Mouse (Mus musculus) liver, embryonic 16.5 days (tissue): ENCODE measurements around the gene Slc24a3. TPM values are rescaled to one million over a fixed set of nuclear protein-coding genes. Genes with fewer than 3 reads are reported as not detected.

Experiments
- ATAC-seq: fragments of 200-750 bp; cut with Nextera tagmentation; 2 replicates; pipeline ENCODE4 v1.8.0; 2017; ENCODE audit warnings: low read depth, mild to moderate bottlenecking, moderate number of reproducible peaks, moderate library complexity
- H3K27ac ChIP-seq: fragments of 300-500 bp; sonication (generic); 2 replicates; pipeline ENCODE4 v1.5.1; 2014; ENCODE audit warnings: mild to moderate bottlenecking, low read length
- H3K27me3 ChIP-seq: fragments of 300-500 bp; sonication (generic); 2 replicates; pipeline ENCODE4 v1.6.1; 2014; ENCODE audit warnings: low read depth, low read length, mixed read lengths; ENCODE audit not compliant: control insufficient read depth, insufficient read depth
- H3K36me3 ChIP-seq: fragments of 300-500 bp; sonication (generic); 2 replicates; pipeline ENCODE4 v1.6.1; 2014; ENCODE audit warnings: mild to moderate bottlenecking; ENCODE audit not compliant: control insufficient read depth, insufficient read depth
- H3K4me1 ChIP-seq: fragments of 300-500 bp; sonication (generic); 2 replicates; pipeline ENCODE4 v1.6.1; 2014; ENCODE audit warnings: low read depth, low read length, mixed read lengths; ENCODE audit not compliant: control insufficient read depth
- H3K4me2 ChIP-seq: fragments of 300-500 bp; sonication (generic); 2 replicates; pipeline ENCODE4 v1.6.1; 2014; ENCODE audit warnings: low read depth, low read length, mixed read lengths
- H3K4me3 ChIP-seq: fragments of 300-500 bp; sonication (generic); 2 replicates; pipeline ENCODE4 v1.5.1; 2014; ENCODE audit warnings: low read depth, mild to moderate bottlenecking, low read length
- H3K9ac ChIP-seq: fragments of 300-500 bp; sonication (generic); 2 replicates; pipeline ENCODE4 v1.6.1; 2014; ENCODE audit warnings: low read depth, low read length
- H3K9me3 ChIP-seq: fragments of 300-500 bp; sonication (generic); replicated peaks from 2 replicates; pipeline ENCODE4 v1.6.1; 2016; ENCODE audit warnings: low read length; ENCODE audit not compliant: control insufficient read depth
- WGBS: fragments of 180-500 bp; shearing (Covaris S2); extraction: QIAGEN DNeasy Blood & Tissue Kit; methylation state at CpG from one replicate; pipeline ENCODE4 v1.1.7; 2014; ENCODE audit not compliant: insufficient replicate concordance; 5-methylcytosine and 5-hydroxymethylcytosine counted together
- polyA plus RNA-seq: library from polyadenylated mRNA; unstranded; fragments of >200 nt; fragmentation: Nextera tagmentation; extraction: Ambion mirVana; gene quantifications from 2 replicates; pipeline ENCODE4 v1.2.1, GENCODE M21; 2015

The Slc24a3 gene
- polyA plus RNA-seq, 1 experiment from 2014 or later: 0.40 TPM

DNA sequence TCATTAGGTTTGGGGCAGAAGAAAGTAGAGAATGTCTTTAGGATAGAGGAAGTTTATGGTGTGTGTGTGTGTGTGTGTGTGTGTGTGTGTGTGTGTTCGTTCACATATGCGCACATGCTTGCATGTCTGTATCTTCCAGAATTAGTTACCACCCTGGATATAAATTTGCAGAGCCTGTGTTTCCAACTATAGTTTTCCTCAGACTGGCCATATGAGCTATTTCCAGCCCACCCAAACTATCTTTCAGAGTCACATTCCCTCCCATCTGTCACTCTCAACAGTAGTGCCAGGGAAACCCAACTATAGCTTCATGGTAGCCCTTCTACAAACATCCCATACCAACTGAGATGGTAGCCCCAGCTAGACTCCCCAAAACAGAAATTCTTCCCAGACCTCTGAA is 250.2 kb downstream of the Slc24a3 start:
- no peak overlapping the region for H3K4me3 ChIP-seq
- no peaks in the 10 kb centered on the region for H3K9me3 ChIP-seq
- WGBS: 81% methylated on average over 2 of the region's 2 CpGs

DNA sequence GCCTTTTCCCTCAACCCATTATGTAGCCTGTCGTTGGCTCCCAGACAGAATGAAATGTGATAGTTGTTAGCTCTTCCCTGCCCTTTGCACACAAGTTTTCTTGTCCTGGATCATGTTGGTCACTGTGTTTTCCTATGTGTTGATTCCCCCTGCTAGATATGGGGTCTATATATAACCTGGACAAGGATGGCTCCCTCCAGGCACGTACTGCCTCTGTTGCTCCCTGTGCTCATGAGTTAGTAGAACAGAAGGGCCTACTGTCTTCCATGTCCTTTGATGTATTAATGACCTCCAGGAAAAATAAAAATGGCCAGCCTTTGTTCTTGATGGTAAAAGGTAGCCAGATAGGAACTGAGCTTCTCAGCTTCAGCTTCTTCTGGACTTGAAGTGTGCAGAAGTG is 251.5 kb downstream of the Slc24a3 start:
- Histone ChIP-seq H3K9ac (no peak overlapping the region), H3K4me2 (no peak overlapping the region), H3K27ac (no peak overlapping the region), H3K4me3 (no peak overlapping the region), H3K36me3 (no peaks in the 10 kb centered on the region), H3K27me3 (no peaks in the 10 kb centered on the region), H3K9me3 (no peaks in the 10 kb centered on the region), H3K4me1 (no peaks in the 10 kb centered on the region)
- no peak for ATAC-seq
- 60% methylated on average over 2 of the region's 2 CpGs for WGBS

More for the DNA sequence above, 250.2 kb downstream of the Slc24a3 start:
- H3K27ac ChIP-seq: no peak overlapping the region
- no peaks in the 10 kb centered on the region for H3K4me1 ChIP-seq
- no peaks in the 10 kb centered on the region for H3K36me3 ChIP-seq
- H3K4me2 ChIP-seq: no peak overlapping the region
- no peaks in the 10 kb centered on the region for H3K27me3 ChIP-seq
- H3K9ac ChIP-seq: no peak overlapping the region
- no peak for ATAC-seq

DNA sequence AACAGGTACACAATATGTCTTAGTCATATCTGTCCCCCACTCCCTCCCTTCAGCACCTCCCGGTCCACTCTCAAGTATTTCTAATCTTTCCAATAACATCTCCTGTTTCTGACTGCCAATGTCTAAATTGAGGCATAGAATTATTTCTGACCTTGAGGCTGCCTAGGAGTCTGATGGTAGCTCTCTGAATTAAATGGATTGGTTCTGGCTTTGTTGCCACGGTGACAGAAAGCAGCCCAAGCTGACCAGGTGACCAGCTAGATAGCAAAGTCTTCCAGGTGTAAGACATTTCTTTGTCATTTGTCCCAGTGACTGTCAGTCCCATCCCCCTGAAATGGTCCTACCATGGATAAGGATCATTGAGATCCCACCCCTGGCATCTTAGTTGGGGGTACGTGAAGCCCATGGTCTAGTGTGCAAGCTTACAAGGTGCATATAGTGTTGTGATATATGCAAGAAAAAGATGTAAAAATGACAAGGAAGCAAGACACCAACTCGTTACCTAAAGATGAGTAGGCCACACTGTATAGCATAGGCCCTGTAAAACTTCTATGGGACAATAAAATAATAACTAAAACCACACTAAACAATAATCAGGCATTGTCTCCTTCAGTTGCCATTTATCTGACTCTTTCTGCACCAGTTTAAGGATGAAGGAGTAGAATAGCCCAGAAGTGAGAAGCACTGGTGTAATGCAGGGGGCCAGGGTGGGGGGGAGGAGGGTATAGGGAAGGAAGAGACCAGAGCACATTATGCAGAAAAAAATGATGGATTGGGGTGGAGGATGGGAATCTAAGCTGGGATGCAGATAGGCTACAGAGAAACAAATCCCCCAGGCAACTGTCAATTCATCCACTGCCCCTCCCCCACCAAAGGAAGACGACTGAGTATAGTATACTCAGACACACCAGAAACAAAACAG is 253.7 kb downstream of the Slc24a3 start:
- Histone ChIP-seq H3K9ac (no peak overlapping the region), H3K36me3 (no peaks in the 10 kb centered on the region), H3K9me3 (no peaks in the 10 kb centered on the region; the same call in 1 of the 2 replicates), H3K27ac (no peak overlapping the region), H3K27me3 (no peaks in the 10 kb centered on the region), H3K4me3 (no peak overlapping the region), H3K4me1 (no peaks in the 10 kb centered on the region), H3K4me2 (no peak overlapping the region)
- WGBS: 62% methylated on average over 5 of the region's 5 CpGs
- ATAC-seq: no peak

DNA sequence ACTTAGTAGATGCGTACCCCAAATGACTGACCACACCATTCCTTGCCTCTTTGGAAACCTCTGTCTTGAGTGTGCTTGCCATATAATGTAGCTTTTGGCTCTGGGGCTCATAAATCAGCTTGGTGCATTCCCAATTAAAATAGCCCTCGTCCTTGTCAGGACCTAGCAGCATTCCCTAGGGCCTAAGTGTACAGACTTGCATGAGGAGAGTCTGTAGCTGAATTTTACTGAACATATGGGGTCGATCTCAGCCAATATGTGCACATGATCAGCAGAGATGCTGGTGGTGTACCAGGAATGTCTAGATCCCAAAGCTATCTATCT is 254.3 kb downstream of the Slc24a3 start:
- WGBS: 59% methylated on average over 3 of the region's 3 CpGs

DNA sequence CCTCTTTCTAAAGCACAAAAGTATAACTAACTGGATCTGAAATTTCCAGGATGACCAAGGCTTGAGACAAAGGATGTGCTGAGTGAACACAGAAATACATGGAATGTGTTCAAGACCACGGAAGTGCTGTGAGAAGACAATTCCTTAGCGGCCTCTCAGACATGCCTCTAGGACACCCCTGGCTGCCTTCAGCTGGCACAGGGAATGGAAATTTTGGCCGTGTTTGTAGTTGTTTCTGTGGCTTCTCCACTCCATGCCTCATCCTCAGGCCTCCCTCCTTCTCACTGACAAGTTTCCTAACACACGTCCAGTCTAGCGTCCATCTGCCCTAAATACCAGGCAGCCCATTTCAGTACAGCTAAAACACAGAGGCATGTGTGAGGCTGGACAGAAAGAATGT is 262.4 kb downstream of the Slc24a3 start:
- Histone ChIP-seq H3K36me3 (no peaks in the 10 kb centered on the region), H3K4me3 (no peak overlapping the region), H3K9ac (no peak overlapping the region), H3K4me2 (no peak overlapping the region), H3K4me1 (no peaks in the 10 kb centered on the region), H3K27me3 (no peaks in the 10 kb centered on the region), H3K27ac (no peak overlapping the region), H3K9me3 (no peaks in the 10 kb centered on the region)
- 66% methylated on average over 5 of the region's 5 CpGs for WGBS
- ATAC-seq: no peak

More for the DNA sequence above, 254.3 kb downstream of the Slc24a3 start:
- Histone ChIP-seq H3K4me3 (no peak overlapping the region), H3K4me2 (no peak overlapping the region), H3K4me1 (no peaks in the 10 kb centered on the region), H3K9me3 (no peaks in the 10 kb centered on the region; the same call in 1 of the 2 replicates), H3K27ac (no peak overlapping the region), H3K27me3 (no peaks in the 10 kb centered on the region), H3K36me3 (no peaks in the 10 kb centered on the region), H3K9ac (no peak overlapping the region)
- ATAC-seq: no peak

DNA sequence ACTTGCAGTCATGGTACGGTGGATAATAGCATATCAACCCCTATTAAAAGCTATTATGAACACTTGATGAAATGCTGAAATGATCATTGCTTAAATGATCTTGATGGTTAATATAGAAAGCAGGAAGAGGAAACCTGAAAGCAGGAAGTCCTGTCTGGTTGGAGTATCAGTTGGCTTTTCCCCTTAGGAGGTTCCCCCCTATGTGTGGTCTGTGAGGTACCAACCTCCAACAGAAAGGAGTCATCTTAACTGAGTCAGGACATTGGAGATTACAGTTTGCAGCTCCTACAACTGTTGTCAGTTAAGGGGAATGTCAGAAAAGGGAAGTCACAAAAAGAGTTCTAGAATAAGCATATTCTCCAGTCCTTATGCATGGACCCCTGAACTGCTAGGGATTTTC is 266.5 kb downstream of the Slc24a3 start:
- Histone ChIP-seq H3K4me3 (no peak overlapping the region), H3K9ac (no peak overlapping the region), H3K4me2 (no peak overlapping the region), H3K27me3 (no peaks in the 10 kb centered on the region), H3K27ac (no peak overlapping the region), H3K9me3 (no peaks in the 10 kb centered on the region), H3K36me3 (no peaks in the 10 kb centered on the region), H3K4me1 (no peaks in the 10 kb centered on the region)
- no peak for ATAC-seq
- 68% methylated on average over 1 of the region's 1 CpGs for WGBS

DNA sequence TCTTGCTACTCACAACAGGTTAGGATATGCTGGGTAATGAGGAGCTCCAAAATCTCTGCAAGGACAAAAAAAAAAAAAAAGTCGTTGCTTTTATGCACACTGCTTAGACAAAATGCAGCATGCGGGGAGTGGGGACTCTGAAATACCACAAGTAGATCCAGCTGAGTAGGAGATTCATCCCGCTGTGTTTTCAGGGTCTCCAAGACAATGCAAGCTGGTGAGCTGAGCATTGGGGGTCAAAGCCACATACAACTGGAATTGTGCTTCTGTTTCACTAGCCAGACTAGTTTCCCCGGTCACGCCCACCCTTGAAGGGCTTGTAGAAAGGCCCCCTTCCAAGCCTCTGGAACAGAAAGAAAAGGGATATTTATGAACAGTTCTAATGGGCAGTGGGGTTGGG is 270.8 kb downstream of the Slc24a3 start:
- WGBS: 64% methylated on average over 5 of the region's 5 CpGs
- H3K4me1 ChIP-seq: no peaks in the 10 kb centered on the region

DNA sequence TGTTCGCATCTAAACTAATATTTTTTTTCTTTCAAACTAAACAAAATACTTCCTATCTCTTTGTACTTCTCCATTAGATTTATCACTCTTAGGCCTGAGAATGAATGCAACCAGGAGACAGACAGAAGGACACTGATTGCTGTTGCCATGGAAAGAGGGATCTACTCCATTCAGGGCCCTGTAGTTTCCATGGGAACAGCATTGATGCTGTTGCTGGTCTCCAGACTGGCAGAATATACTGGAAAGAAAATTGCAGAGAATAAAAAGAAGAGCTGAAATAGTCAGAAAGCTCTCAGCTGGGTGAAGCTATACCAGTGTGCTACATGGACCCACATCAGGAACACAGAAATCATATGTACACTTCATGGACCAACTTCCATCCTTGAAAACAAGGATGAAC is 272.2 kb downstream of the Slc24a3 start:
- no peak overlapping the region for H3K9ac ChIP-seq
- no peaks in the 10 kb centered on the region for H3K9me3 ChIP-seq
- H3K4me3 ChIP-seq: no peak overlapping the region
- H3K27ac ChIP-seq: no peak overlapping the region
- H3K36me3 ChIP-seq: no peaks in the 10 kb centered on the region
- no peak overlapping the region for H3K4me2 ChIP-seq
- H3K4me1 ChIP-seq: no peaks in the 10 kb centered on the region
- WGBS: 73% methylated on average over 1 of the region's 1 CpGs
- H3K27me3 ChIP-seq: no peaks in the 10 kb centered on the region
- ATAC-seq: no peak

More for the DNA sequence above, 270.8 kb downstream of the Slc24a3 start:
- no peaks in the 10 kb centered on the region for H3K9me3 ChIP-seq
- H3K36me3 ChIP-seq: no peaks in the 10 kb centered on the region
- H3K4me2 ChIP-seq: no peak overlapping the region
- no peak overlapping the region for H3K27ac ChIP-seq
- no peak overlapping the region for H3K4me3 ChIP-seq
- ATAC-seq: no peak
- no peaks in the 10 kb centered on the region for H3K27me3 ChIP-seq
- no peak overlapping the region for H3K9ac ChIP-seq

DNA sequence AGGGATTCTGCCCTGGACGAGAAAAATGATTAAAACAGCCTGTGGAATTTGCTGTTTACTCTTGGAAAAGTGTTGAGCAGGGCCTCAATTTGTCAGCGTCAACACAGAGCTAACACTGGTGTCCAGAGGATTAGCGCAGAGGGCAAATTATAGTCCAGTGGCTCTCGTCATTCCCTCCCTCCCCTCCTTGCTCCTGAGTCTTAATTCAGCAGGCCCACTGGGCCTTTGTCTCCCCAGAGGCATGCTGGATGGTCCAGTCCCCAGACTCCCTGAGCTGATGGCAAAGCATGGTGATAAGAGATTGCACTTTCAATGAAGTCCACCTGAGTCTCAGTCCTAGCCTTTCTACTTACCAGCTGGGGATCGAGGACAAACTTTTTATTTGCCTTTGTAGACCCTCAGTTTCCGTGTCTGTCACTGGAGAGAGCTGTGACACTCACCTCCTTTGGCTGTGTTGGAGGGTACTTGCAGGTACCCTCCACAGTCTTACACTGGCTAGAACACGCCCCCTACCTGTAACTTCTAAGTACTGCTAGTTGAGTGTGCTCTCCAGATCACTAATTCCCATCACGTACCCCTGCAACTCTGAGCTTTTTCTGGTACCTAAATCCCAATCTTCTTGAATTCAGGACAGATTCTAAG is 289.7 kb downstream of the Slc24a3 start:
- no peaks in the 10 kb centered on the region for H3K4me1 ChIP-seq
- no peaks in the 10 kb centered on the region for H3K36me3 ChIP-seq
- no peaks in the 10 kb centered on the region for H3K9me3 ChIP-seq
- no peak overlapping the region for H3K4me2 ChIP-seq
- no peak for ATAC-seq
- H3K27me3 ChIP-seq: no peaks in the 10 kb centered on the region
- 51% methylated on average over 8 of the region's 8 CpGs for WGBS
- no peak overlapping the region for H3K9ac ChIP-seq
- no peak overlapping the region for H3K4me3 ChIP-seq
- no peak overlapping the region for H3K27ac ChIP-seq
